Mouse (Mus musculus): Measurements from ENCODE around the gene Hint2.

Hint2 gene

DNA sequence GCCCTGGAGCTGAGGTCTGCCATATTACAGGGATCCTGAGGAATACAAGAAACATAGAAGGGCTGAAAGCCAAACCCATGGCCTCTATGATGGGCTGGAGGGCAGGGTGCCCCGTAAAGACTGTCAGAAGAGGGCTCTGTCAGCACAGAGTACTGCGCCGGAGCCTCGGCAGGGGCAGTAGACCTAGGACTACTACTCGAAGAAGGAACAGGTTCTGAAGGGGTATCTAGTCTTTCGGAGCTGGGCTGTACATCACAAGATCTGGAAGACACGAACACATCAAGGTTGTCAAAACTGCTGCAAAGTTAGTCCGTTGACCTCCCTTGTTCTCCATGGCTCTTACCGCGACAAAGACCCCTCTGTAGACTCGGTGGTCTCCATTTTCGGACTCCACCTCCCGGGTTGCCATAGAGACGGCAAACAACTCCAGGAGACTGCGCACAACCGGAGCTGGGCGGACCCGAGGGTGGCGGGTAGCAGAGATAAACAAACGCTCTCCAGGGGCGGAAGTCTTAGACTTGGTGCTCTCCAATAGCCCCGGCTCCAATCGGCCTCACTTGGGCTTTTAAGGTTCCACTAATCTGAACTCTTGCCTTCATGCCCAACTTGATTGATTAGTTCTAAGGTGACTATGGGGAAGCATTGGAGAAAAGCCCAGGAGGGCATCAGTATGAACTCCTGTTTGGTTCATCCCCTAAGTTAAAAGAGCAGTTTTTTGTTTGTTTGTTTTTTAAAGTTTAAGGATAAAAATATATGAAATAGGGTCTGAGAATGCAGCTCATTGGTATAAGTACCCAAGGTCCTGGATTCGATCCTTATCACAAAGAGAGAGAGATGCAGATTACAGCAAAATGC, 2.9 kb downstream of the Hint2 start, which contains the start of gene Spag8:
Spag8 (minus strand) TSS at position 434 of the 855 bp plus-strand sequence.
- DNase-seq: no peak

DNA sequence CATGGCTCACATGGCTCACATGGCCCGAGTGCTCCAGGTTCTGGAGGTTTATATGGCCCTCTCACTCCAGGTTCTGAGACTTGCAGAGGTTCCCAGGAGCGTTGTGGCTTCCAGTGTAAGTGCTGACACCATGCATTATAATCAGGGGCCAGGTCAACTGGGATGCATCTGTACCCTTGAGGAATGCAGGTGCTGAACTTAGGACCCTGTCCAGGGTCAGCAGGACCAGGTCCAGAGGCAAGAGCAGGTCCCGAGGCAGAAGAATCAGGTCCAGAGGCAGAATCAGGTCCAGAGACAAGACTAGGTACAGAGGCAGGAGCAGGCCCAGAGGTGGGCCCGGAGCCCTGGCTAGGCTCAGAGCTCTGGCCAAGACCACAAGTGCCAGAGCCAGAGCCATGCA, 3.5 kb downstream of the Hint2 start:
- DNase-seq: no peak

DNA sequence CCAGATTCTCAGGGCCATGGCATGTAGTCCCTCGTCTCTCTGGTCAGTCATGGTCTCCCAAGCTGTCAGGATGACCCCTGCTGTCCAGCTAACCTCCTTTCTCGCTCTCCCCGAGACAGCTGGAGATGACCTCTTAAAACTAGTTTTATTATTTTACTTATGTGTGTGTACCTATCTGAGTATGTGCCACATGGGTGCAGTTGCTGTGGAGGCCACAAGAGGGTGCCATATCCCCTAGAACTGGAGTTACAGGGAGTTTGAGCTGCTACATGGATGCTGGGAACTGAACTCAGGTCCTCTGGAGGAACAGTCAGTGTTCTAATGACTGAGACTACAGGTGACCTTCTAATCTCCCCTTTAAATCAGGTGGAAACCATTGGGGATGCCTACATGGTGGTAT, 6.5 kb downstream of the Hint2 start:
- DNase-seq: no peak

DNA sequence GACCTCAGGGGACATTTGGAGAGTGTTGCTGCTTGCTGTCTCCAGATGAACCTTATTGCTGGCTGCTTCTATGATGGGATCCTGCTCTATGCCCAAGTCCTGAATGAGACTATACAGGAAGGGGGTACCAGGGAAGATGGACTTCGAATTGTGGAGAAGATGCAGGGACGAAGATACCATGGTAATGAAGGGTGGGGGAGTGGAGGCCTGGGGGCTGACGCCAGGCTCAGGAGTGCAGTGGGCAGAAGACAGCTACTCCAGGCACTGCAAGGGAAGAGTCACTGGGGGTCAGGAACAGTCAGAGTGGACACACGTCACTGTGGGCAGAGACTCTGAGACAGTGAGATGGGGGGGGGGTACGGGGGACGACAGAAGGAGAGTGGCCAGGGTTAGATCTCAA, 15.8 kb downstream of the Hint2 start:
- no peak for DNase-seq

DNA sequence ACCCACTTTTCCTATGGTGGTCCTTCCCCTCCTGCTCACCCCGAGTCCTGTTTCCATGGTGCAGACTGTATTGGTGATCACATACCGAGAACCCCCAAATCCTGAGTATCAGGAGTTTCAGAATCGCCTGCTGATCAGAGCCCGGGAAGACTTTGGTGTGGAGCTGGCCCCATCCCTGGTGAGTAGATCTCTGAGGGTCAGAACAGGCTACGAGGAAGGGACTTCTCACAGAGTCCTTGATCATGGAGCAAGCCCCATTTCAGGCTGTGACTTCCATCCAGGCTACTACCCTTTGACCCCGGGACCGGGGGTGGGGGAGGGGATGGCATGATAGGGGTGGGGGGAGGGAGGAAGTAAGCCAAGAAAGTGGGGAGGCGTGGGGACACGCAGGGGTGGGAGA, 16.2 kb downstream of the Hint2 start:
- no peak for DNase-seq

DNA sequence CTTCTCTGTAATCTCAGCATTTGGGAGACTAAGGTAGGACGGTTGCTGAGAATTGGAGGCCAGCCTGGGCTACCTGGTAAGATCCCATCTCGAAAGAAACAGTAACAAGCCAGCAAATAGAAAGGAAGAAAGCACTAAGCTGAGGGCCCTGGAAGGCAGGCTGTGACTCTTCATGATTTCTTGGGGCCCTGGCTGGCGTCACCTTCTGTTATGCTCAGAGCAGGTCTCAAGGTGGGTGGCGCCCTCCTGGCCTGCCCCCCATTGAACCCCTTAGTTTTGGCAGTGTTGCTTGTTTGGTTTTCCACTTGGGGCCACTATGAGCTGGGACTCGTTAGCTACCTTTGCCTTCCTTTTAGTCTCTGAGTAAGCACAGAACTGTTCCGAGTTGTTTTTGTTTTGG, 19.5 kb downstream of the Hint2 start:
- DNase-seq: no peak

DNA sequence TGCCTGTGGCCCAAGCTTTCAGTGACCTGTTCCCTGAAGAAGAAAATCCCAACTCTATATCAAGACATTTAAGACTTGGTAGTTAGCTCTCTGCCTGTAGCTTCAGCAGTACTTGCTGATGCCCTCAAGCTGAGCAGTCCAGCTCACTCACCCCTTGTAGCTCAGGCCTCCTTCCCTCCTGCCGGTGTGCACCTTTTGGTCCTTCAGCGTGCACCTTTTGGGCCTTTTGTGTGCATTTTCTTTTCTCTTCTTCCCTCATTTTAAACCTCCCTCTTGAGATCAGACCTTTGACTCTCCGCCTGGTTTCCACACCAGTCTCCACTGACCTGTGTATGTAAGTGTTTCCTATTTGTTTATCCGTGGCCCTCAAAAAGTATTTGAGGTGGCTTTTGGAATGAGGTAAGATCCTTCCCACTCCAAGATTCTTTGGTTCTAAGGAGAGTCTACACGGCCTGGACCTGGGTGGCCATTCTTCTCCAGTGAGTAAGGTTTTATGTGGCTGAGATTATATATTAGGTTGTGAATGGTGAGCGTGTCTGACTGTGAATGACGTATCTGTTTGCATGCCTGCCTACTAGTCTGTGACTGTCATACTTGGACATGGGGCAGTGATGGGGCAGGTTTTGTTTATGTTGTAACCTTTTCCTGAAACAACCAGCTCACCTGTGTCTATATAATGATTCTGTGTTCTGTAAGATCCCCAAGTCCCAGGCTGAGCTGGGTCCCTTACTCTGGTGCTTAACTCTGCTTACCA, 21.5 kb downstream of the Hint2 start:
- DNase-seq: no peak

DNA sequence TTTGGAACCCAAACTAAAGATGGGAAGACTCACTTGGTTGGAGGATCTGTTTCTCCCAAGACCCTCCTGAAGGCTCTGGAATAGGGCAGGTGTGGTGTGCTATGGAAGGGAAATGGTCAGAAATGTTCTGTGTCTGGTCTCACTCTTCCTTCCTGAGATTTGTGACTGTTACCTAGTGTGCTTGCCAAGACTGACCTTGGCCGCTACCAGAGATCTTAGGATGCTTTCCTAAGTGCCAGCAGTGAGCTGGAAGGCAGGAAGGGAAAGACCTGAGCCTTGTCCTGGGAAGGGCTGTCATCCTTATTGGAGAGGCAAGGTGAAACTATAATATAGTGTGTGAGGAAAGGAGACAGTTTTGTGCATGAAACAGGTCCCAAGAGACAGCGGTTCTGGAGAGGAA, 22.5 kb downstream of the Hint2 start:
- no peak for DNase-seq

DNA sequence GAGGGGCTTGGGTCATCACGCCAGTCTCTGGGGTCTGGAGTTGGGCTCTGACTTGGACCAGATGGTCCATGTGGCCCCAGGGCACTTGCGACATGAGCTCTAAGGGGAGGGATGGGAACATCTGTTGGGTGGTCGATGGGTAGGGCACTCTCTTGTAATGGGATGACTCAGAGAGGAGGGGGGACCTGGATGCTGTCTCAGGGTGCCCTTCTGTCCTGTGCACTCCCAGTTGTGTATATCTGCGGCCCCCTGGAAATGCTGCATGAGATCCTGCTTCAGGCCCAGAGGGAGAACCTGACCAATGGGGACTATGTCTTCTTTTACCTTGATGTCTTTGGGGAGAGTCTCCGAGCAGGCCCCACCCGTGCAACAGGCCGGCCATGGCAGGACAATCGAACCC, 23.0 kb downstream of the Hint2 start:
- no peak for DNase-seq

DNA sequence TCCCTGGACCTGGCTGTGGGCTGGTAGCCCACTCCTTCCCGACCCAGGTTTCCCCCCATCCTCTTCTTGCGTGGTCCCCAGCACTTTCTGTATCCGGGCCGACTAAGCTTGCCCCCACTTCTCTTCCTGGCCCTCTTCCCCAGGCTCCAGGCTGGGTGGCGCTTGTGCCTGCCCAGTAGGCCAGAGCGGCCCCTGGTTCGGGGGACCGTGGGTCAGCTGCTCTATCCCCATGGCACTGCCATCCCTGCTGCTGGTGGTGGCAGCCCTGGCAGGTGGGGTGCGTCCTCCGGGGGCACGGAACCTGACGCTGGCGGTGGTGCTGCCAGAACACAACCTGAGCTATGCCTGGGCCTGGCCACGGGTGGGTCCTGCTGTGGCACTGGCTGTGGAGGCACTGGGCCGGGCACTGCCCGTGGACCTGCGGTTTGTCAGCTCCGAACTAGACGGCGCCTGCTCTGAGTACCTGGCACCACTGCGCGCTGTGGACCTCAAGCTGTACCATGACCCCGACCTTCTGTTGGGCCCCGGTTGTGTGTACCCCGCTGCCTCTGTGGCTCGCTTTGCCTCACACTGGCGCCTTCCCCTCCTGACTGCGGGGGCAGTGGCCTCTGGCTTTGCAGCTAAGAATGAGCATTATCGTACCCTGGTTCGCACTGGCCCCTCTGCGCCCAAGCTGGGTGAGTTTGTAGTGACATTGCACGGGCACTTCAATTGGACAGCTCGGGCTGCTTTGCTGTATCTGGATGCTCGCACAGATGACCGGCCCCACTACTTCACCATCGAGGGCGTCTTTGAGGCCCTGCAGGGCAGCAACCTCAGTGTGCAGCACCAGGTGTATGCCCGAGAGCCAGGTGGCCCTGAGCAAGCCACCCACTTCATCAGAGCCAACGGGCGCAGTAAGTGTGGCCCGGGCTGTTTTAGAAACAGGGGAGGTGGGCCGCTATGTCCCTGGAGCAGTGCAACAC, 24.0 kb downstream of the Hint2 start:
- DNase-seq: no peak

DNA sequence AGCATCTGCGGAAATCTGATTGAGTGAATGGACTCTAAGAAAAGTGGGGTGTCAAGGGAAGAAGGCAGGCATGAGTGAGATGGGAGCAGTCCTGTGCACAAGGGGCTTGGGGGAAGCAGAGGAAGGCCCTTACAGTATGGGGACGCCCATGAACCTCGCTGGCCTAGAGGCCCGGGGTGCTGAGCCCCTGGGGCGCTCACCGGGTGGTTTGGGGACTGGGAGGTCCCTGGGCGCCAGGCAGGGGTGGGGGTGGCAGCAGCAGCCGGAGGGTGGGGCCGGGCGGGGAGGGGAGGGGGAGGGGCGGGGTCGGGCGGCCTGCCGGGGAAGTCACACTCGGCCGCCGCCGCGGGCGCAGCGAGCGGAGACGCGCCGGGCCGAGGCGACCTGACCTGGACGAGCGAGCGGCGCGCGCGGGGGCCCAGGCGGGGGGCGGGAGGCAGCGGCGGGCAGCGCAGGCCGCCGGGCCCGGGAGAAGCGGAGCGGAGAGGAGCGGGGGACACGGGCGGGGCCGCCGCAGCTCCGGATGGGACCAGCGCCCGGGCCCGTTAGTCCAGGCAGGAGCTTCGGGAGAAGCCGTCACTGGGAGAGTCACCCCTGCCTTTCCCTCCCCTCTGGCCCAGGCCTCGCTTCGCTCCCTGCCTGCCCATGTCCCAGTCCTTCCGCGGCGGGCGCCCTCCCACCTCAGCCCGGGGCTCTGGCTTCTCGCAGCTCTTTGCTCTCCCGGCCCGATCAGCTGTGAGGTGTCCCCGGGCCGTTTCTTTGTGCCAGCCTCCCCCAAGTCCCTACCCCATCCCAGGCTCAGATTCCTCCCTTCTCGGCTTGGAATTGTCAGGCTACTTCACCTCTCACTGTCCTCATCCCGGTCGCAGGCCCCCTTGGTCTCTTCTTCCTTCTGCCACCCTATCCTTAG, 25.0 kb downstream of the Hint2 start, which contains the start of gene Npr2:
Npr2 (plus strand) TSS at position 890 of the 910 bp plus-strand sequence.
- no peak for DNase-seq

DNA sequence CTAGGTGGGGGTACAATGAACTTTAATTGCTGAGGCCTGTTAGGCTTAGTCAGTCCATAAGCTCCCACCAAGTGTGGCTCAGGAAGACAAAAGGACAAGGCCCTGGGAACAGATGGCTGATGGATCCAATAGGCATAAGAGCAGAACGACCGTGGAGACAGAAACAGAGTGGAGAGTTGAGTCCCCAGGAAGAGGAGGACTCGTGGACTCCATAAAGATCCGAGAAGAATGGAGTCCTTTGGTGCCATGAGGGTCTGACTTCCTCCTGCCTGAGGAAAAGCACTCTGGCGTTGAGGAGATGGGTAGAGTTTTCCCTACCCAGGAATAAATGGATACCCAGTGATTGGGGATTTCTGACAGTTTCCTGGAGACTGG, 25.6 kb downstream of the Hint2 start:
- DNase-seq: no peak

DNA sequence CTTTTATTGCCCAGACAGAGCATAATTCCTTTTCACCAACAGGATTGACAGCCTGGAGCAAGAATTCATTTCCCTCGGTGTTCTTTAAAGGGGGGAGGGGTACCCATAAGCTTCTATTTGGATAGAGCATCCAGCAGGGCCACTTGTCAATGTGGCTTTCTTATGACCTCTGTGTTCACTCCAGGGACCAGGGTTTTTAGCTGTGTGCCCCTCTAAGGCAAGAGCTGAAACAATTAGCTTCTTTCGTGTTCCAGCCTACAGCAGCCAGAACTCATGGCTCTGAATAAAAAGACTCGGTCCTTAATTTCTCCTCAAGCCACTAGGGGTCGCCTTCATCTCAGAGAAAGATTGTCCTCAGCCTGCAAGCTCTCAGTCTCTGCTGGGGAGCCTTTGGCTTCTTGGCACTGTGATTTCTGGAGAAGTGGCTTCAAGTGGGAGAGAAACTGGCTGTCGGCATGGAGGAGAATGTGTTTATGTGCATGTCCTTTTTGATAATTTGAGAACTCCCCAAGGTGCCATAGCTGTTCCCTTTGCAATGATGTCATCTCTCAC, 26.2 kb downstream of the Hint2 start:
- peak in 1 of 2 experiments; percentile 67 for DNase-seq

DNA sequence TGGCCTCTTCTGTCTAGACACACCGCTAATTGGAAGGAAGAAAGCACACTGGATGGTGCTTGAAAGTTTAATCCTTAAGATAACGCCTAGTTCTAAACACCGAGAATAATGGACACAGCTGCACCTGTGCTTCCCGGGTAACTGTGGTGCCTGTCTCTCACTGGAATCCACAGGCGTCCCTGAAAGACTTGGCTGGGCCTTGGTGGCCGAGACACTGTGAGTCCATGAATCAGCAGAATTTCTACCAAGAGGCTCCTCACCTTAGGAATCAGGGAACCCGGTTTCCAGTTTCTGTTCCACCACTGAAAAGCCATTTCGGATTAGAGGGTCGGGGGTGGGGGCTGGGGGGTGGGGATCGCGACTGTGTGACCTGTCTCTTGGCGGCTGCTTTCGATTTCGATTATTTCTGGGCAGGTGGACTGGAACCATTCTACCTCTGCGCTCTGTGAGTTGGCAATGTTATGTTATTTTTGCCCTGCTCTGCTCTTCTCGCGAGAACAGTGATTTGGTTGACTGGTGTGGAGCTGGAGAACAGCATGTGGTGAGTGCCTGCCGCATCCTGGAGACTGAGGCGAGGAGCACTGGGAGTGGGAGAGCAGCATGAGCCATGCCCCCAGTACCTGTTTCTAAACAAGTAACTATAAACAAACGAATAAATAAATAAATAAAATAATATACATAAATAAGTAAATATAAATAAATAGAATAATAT, 27.0 kb downstream of the Hint2 start:
- no peak for DNase-seq

DNA sequence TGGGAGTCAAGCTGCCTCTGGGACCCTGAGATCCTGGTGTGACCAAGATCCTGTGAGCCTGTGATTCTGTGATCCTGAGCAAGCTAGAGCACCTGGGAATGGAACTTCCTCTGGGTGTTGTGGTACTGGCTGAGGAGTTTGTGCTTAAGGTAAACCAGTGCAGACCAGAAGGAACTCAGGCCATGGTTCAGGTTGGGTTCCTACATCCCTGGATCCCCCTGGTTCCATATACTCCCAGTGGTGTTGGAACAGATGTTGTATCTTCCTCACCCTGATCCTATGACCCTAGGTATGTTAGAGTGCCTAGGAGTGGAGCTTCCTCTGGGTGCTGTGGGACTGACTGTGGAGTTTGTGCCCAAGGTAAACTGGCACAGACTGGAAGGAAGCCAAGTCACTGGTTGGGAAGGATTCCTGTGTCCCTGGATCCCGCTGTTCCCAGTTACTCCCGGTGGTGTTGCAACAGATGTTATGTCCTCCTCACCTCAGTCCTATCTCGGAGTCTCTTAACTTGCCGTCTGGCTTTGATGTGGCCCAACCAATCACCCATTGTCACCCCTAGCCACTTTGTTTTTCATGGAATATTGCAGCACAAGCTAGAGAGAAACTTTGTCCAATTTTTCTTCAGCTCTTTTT, 36.0 kb downstream of the Hint2 start:
- DNase-seq: no peak

DNA sequence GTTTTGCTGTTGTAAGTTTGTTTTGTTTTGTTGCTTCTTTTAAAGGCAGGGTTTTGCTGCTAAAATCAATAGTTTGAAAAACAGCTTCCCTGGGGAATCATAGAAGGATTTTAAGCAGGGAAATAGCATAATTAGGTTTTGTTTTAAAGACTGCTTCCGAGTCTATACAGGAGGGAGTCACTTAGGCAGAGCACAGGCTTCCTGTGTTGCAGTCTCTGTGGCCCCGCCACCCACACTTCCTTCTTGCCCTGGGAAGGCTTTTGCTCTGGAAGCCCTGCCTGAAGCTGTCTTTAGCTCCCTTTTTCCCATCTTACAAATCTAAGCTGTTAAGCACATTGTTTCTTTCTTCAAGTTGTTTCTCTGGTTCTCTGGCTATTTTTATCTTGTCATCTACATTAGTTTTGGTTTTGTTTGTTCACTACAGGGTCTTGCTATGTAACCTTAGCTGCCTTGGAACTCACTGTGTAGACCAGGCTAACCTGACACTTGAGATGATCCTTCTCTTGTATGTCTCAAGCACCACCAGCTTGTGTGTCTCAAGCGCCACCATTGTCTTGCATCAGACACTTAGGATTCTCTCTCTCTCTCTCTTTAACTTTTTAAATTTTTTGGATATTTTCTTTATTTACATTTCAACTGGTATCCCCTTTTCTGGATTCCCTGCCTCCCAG, 43.1 kb downstream of the Hint2 start:
- no peak for DNase-seq

DNA sequence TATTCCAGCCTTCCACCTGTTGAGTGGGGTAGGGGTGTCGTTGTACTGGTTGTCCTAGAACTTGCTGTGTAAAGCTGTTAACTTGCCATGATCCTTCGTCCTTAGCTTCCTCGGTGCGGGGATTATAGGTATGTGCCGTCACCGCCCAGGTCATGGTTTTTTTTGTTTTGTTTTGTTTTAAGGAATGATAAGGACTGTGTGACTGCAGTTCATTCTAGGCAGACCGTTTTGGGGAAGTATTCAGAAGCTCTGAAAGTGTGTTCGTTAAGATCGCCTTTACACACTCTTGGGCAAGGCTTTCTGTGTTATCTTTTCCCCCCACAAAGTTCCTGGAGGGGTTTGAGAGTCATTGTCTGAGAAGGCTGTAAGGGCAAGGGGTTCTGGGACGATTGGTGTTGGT, 43.7 kb downstream of the Hint2 start:
- no peak for DNase-seq

DNA sequence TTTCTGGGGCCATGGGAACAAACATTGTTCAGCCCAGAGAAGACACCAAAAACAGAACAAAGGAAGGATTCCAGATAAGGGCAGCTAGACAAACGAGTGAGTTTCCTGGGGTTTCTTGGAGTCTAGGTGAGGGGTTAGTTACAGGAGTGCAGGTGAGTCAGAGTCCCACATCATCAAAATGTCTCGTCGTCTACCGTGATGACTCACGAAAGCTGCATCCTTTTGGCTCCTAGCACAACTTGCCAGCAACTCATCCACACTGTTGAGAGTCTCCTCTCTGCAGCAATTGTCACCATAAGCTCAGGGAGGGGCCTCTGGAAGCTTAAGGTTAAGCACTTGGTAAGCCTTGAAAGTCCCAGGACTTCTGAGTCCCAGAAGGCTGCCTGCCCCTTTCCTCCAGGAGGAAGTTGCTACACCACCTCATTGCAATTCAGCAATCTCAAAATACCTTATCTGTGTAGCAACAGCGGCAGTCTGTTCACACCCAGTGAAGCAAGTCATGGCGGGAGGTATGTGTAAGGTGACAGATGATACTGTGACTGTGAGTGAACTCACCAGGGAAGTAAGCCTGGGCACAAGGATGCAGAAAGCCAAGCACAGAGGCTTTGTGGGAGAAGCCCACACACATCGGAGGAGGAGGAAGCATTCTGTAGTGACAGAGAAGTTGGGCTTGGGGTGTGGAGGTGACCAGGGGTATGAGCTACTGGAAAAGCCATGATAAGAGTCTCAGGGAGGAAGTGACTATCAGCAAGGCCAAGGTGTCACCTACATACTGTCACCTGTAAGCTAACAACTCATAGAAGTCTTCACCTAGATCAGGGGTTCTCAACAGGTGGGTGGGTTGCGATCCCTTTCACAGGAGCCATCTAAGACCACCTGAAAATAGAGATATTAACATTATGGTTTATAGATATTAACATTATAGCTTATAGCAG, 51.2 kb downstream of the Hint2 start:
- no peak for DNase-seq

Data from spleen, adult 18-20 months (tissue).